Mouse (Mus musculus): ENCODE data around the gene Ylpm1. TPM values are rescaled to one million over a fixed set of nuclear protein-coding genes. Genes with fewer than 3 reads are reported as not detected.

Gene Ylpm1
- total RNA-seq, 4 experiments from 2014 or later, result 11.2 to 17.5 (median 15.3) TPM

GRCm38 (mm10) chr12:85109426-85109825 is 113.3 kb downstream of the Ylpm1 start:
- no peak for DNase-seq (ENCODE audit: low spot score in 2 of 2)

- DNase-seq (ENCODE audit: low spot score in 2 of 2), result no peak
Measured at GRCm38 (mm10) chr12:85110011-85110697, 114.0 kb downstream of the Ylpm1 start.

GRCm38 (mm10) chr12:85110698-85111592 is 114.8 kb downstream of the Ylpm1 start, which contains the start of the genes Prox2 and Dlst:
Gene Prox2 (minus strand): TSS chr12:85110759.
Gene Dlst (plus strand): TSS chr12:85110833.
- peak; percentile 72 to 77 for DNase-seq (ENCODE audit: low spot score in 2 of 2)

- DNase-seq (ENCODE audit: low spot score in 2 of 2), result no peak
Measured at GRCm38 (mm10) chr12:85112550-85113251, 116.6 kb downstream of the Ylpm1 start.

- DNase-seq (ENCODE audit: low spot score in 2 of 2), result no peak
Measured at GRCm38 (mm10) chr12:85113337-85113736, 117.2 kb downstream of the Ylpm1 start.

GRCm38 (mm10) chr12:85113917-85114316 is 117.8 kb downstream of the Ylpm1 start:
- no peak for DNase-seq (ENCODE audit: low spot score in 2 of 2)

- DNase-seq (ENCODE audit: low spot score in 2 of 2), result no peak
Measured at GRCm38 (mm10) chr12:85115678-85116077, 119.6 kb downstream of the Ylpm1 start.

Other genes starting within 250 kb of the Ylpm1 start
- gene Npc2, start 223.2 kb upstream of the Ylpm1 start, total RNA-seq (2022), result 10 to 100 TPM; 12.1 to 16.8 (median 14.0) TPM
- 10 to 100 TPM; 41.4 to 48.9 (median 45.8) TPM for gene Isca2, start 223.1 kb upstream of the Ylpm1 start, total RNA-seq (2022)
- 1 to 10 TPM; 1.6 to 3.1 (median 2.4) TPM for gene Ltbp2, start 119.8 kb upstream of the Ylpm1 start, total RNA-seq (2022)
- 10 to 100 TPM; 26.7 to 29.8 (median 28.0) TPM for gene Fcf1, start 25.4 kb upstream of the Ylpm1 start, total RNA-seq (2022)
- 10 to 100 TPM; 27.0 to 28.3 (median 27.9) TPM for gene Arel1, start 25.4 kb upstream of the Ylpm1 start, total RNA-seq (2022)
- 1 to 10 TPM; 2.0 to 3.3 (median 2.6) TPM for gene Prox2, start 114.4 kb downstream of the Ylpm1 start, total RNA-seq (2022)
- gene Dlst, start 114.5 kb downstream of the Ylpm1 start, total RNA-seq (2022), result 100 to 1,000 TPM; 236 to 267 (median 263) TPM
- under 1 TPM; 0.31 to 0.46 (median 0.32) TPM for gene Rps6kl1, start 154.9 kb downstream of the Ylpm1 start, total RNA-seq (2022)
- gene Pgf, start 181.5 kb downstream of the Ylpm1 start, total RNA-seq (2022), result 1 to 10 TPM in 3 of 4 experiments, under 1 TPM in 1; 0.70 to 2.1 (median 1.5) TPM
- 10 to 100 TPM; 50.2 to 68.0 (median 60.0) TPM for gene Eif2b2, start 223.2 kb downstream of the Ylpm1 start, total RNA-seq (2022)